In genomic region chr2:157399797-157400196, GRCm38 (mm10) we compare ENCODE assay signal across 25 mouse cellular contexts. TPM values are rescaled to one million over a fixed set of nuclear protein-coding genes. Genes with fewer than 3 reads are reported as not detected.
DNase-seq lines count a peak whose midpoint lies in the region; ATAC-seq and TF ChIP-seq lines count a peak whose summit lies in the region.
"Had no signal": no experiment of that assay in that cellular context is flagged by ENCODE, and none has a peak within 500 bp of the region (broad histone marks: within the 10 kb centered on the region; RNA-seq: fewer than 3 reads in every experiment).

No protein-coding gene starts in this region.

- H3K27me3 ChIP-seq in lung, postnatal 0 days (replicated peaks; ENCODE audit: insufficient read depth, low read length) = no peaks in the 10 kb centered on the region
- H3K27me3 ChIP-seq in stomach, postnatal 0 days (ENCODE audit: control insufficient read depth, insufficient read depth, low read length) = no peaks in the 10 kb centered on the region
- H3K27me3 ChIP-seq: embryonic facial prominence, embryonic 13.5 days; forebrain, embryonic 12.5 days; hindbrain, embryonic 12.5 days had no signal

- no peak overlapping the region for H3K4me2 ChIP-seq in lung, postnatal 0 days (replicated peaks; ENCODE audit: low read depth, low read length)
- no peak overlapping the region for H3K4me2 ChIP-seq in stomach, postnatal 0 days (replicated peaks; ENCODE audit: low read depth)
- H3K4me2 ChIP-seq: embryonic facial prominence, embryonic 13.5 days; forebrain, embryonic 12.5 days; hindbrain, embryonic 12.5 days had no signal

- H3K4me1 ChIP-seq in lung, postnatal 0 days (ENCODE audit: insufficient read depth, low read depth, low read length) = no peaks in the 10 kb centered on the region
- no peaks in the 10 kb centered on the region for H3K4me1 ChIP-seq in stomach, postnatal 0 days (replicated peaks; ENCODE audit: control insufficient read depth, insufficient read depth)
- H3K4me1 ChIP-seq: forebrain, embryonic 12.5 days had no signal

- no peak for TF ChIP-seq POLR2A in brain, embryonic 14.5 days (IDR thresholded peaks at IDR 0.05; ENCODE audit: borderline replicate concordance, extremely low read depth, insufficient read depth, insufficient read length, poor library complexity, severe bottlenecking)

- no peak overlapping the region for H3K27ac ChIP-seq in lung, postnatal 0 days (ENCODE audit: low read length)
- 0 out of 2 replicates have a peak overlapping the region, but pooled peaks have one; percentile 13 for H3K27ac ChIP-seq in stomach, postnatal 0 days (replicated peaks)
- H3K27ac ChIP-seq: embryonic facial prominence, embryonic 13.5 days; forebrain, embryonic 12.5 days; gastrocnemius, adult 2 months; heart, embryonic 10.5 days; hindbrain, embryonic 12.5 days had no signal

- no peaks in the 10 kb centered on the region for H3K9me3 ChIP-seq in lung, postnatal 0 days (ENCODE audit: low read length)
- no peaks in the 10 kb centered on the region for H3K9me3 ChIP-seq in stomach, postnatal 0 days (ENCODE audit: control insufficient read depth, low read length)
- H3K9me3 ChIP-seq: embryonic facial prominence, embryonic 13.5 days had no signal

- WGBS in lung, postnatal 0 days = 70% methylated on average over 10 of the region's 10 CpGs
- WGBS in stomach, postnatal 0 days = 66% methylated on average over 10 of the region's 10 CpGs

- no peak for TF ChIP-seq CTCF in lung, postnatal 0 days (IDR thresholded peaks at IDR 0.05)
- no peak for TF ChIP-seq CTCF in brain, embryonic 14.5 days (IDR thresholded peaks at IDR 0.05; ENCODE audit: borderline replicate concordance, extremely low read depth, insufficient read depth, insufficient read length)
- TF ChIP-seq CTCF in stomach, postnatal 0 days (IDR thresholded peaks at IDR 0.05; ENCODE audit: low read depth) = no peak

- no peak overlapping the region for H3K4me3 ChIP-seq in lung, postnatal 0 days (ENCODE audit: low read depth, low read length)
- H3K4me3 ChIP-seq in stomach, postnatal 0 days (ENCODE audit: low read depth, low read length) = no peak overlapping the region
- H3K4me3 ChIP-seq: embryonic facial prominence, embryonic 13.5 days; forebrain, embryonic 12.5 days; gastrocnemius, adult 2 months; heart, embryonic 10.5 days; hindbrain, embryonic 12.5 days had no signal

- TF ChIP-seq EP300 in lung, postnatal 0 days (IDR thresholded peaks at IDR 0.05) = no peak
- no peak for TF ChIP-seq EP300 in stomach, postnatal 0 days (optimal IDR thresholded peaks at IDR 0.05)

- no peak for ATAC-seq in lung, postnatal 0 days
- no peak for ATAC-seq in stomach, postnatal 0 days (ENCODE audit: low FRiP score, low TSS enrichment)
- ATAC-seq: forebrain, embryonic 16.5 days; hindbrain, embryonic 16.5 days had no signal

- H3K36me3 ChIP-seq in lung, postnatal 0 days (ENCODE audit: insufficient read depth, low read length) = 0 out of 2 replicates have a peak, but pooled peaks cover 6% of the 10 kb centered on the region
- H3K36me3 ChIP-seq in stomach, postnatal 0 days (ENCODE audit: control insufficient read depth, insufficient read depth, low read length) = no peaks in the 10 kb centered on the region; the same call in 1 of the 2 replicates

- intact Hi-C loops in heart, postnatal 14 days (cut with DNase I) = no loop called here
- intact Hi-C loops in heart, postnatal 25 days (cut with DNase I) = no loop called here

- H3K9ac ChIP-seq in lung, postnatal 0 days (replicated peaks; ENCODE audit: low read depth) = no peak overlapping the region
- H3K9ac ChIP-seq in stomach, postnatal 0 days (ENCODE audit: low read length) = no peak overlapping the region
- H3K9ac ChIP-seq: embryonic facial prominence, embryonic 13.5 days; forebrain, embryonic 12.5 days; hindbrain, embryonic 12.5 days had no signal

- peak; percentile 30 to 45 for DNase-seq in heart, postnatal 14 days
- DNase-seq in heart, postnatal 25 days (ENCODE audit: low spot score) = no peak
- peak; percentile 55 for DNase-seq in lung, postnatal 14 days
- DNase-seq in lung, postnatal 0 days (ENCODE audit: low spot score) = no peak
- peak; percentile 29 for DNase-seq in brain, embryonic 14.5 days (ENCODE audit: low read depth)
- no peak for DNase-seq in stomach, postnatal 0 days (ENCODE audit: low spot score)
- DNase-seq in cerebellum, adult 11-12 months = no peak
- DNase-seq: adrenal gland, adult 2 months; adrenal gland, postnatal 36 days; cerebellum, adult 18-20 months; cerebellum, adult 9-11 months; cerebellum, postnatal 36 days; gastrocnemius, adult 2 months; gastrocnemius, postnatal 25 days; heart, postnatal 36 days had no signal

RNA-seq across cellular contexts. Expression of gene Src, which starts 18.4 kb away (rescaled TPM):
- total RNA-seq in heart, postnatal 14 days (2021) = 1 to 10 TPM; 5.5 to 6.9 TPM
- 1 to 10 TPM; 2.9 to 5.1 TPM for total RNA-seq in heart, postnatal 25 days (2021)
- 16.4 and 18.2 TPM in 2 replicates for polyA plus RNA-seq in lung, postnatal 0 days (2015; fragmentation: Nextera tagmentation; extraction: Ambion mirVana)
- polyA plus RNA-seq in brain, embryonic 14.5 days (2012; rRNA removed) = 87.7 and 98.1 TPM in 2 replicates
- polyA plus RNA-seq in stomach, postnatal 0 days (2015; fragmentation: Nextera tagmentation; extraction: Ambion mirVana) = 12.0 and 12.9 TPM in 2 replicates

RNA-seq across cellular contexts. Expression of gene Manbal, which starts 32.4 kb away (rescaled TPM):
- total RNA-seq in heart, postnatal 14 days (2021) = 10 to 100 TPM; 20.7 to 23.3 TPM
- total RNA-seq in heart, postnatal 25 days (2021) = 10 to 100 TPM; 20.1 to 20.3 TPM
- 95.7 and 100 TPM in 2 replicates for polyA plus RNA-seq in lung, postnatal 0 days (2015; fragmentation: Nextera tagmentation; extraction: Ambion mirVana)
- 80.2 and 93.0 TPM in 2 replicates for polyA plus RNA-seq in brain, embryonic 14.5 days (2012; rRNA removed)
- 68.8 and 68.9 TPM in 2 replicates for polyA plus RNA-seq in stomach, postnatal 0 days (2015; fragmentation: Nextera tagmentation; extraction: Ambion mirVana)

RNA-seq across cellular contexts. Expression of gene Ghrh, which starts 52.5 kb away (rescaled TPM):
- total RNA-seq in heart, postnatal 14 days (2021) = not detected
- total RNA-seq in heart, postnatal 25 days (2021) = not detected
- polyA plus RNA-seq in lung, postnatal 0 days (2015; fragmentation: Nextera tagmentation; extraction: Ambion mirVana) = 0.70 and 0.79 TPM in 2 replicates
- polyA plus RNA-seq in brain, embryonic 14.5 days (2012; rRNA removed) = 2.1 and 2.8 TPM in 2 replicates
- polyA plus RNA-seq in stomach, postnatal 0 days (2015; fragmentation: Nextera tagmentation; extraction: Ambion mirVana) = 0.49 and 0.51 TPM in 2 replicates
- total RNA-seq: adrenal gland, adult 2 months; adrenal gland, postnatal 36 days; ES-E14; gastrocnemius, adult 2 months; gastrocnemius, postnatal 25 days; granulocyte monocyte progenitor cell, adult 5-6 weeks; heart, postnatal 36 days had no signal
- polyA plus RNA-seq: adrenal gland, adult 2 months; heart, embryonic 10.5 days; heart, embryonic 14.5 days; inflammation-experienced regulatory T-cells, adult 6 months had no signal

Comparison
In these comparisons a context has a peak if more than half of its experiments do, and no peak if none do; other contexts are left out.
1. DNase-seq: peak in heart, postnatal 14 days (2 of 2), lung, postnatal 14 days (single experiment) and brain, embryonic 14.5 days (single experiment); none in heart, postnatal 25 days (single experiment), lung, postnatal 0 days (single experiment), stomach, postnatal 0 days (single experiment) and cerebellum, adult 11-12 months (single experiment).